Mouse (Mus musculus) testis, adult 2 months (tissue): ENCODE data around the gene Xylt1. TPM values are rescaled to one million over a fixed set of nuclear protein-coding genes. Genes with fewer than 3 reads are reported as not detected.

Source experiments
- H3K27ac ChIP-seq: fragments of 200-500 bp; 2 replicates; pipeline ENCODE4 v1.5.1; 2012; ENCODE audit warnings: low read depth, low read length; ENCODE audit not compliant: control insufficient read depth, insufficient read depth
- H3K27me3 ChIP-seq: fragments of 200-500 bp; 2 replicates; pipeline ENCODE4 v1.6.1; 2012; ENCODE audit warnings: mild to moderate bottlenecking, low read length, moderate library complexity; ENCODE audit not compliant: control insufficient read depth, insufficient read depth
- H3K36me3 ChIP-seq: fragments of 200-500 bp; 2 replicates; pipeline ENCODE4 v1.6.1; 2012; ENCODE audit warnings: mild to moderate bottlenecking, low read length; ENCODE audit not compliant: control insufficient read depth, insufficient read depth
- H3K4me1 ChIP-seq: fragments of 200-500 bp; 2 replicates; pipeline ENCODE4 v1.6.1; 2012; ENCODE audit warnings: low read length; ENCODE audit not compliant: control insufficient read depth, insufficient read depth
- H3K4me3 ChIP-seq: fragments of 200-500 bp; 2 replicates; pipeline ENCODE4 v1.5.1; 2012; ENCODE audit warnings: low read depth, mild to moderate bottlenecking, low read length, moderate library complexity, mixed read lengths; ENCODE audit not compliant: control insufficient read depth
- CTCF ChIP-seq: fragments of 200-500 bp; IDR thresholded peaks from 2 replicates; pipeline ENCODE4 v1.5.1; 2012; ENCODE audit warnings: low read depth, mild to moderate bottlenecking, inconsistent platforms, low read length, moderate library complexity; ENCODE audit not compliant: control insufficient read depth, insufficient read depth, insufficient replicate concordance
- POLR2A ChIP-seq: fragments of 200-500 bp; IDR thresholded peaks from 2 replicates; pipeline ENCODE4 v1.6.1; 2012; ENCODE audit warnings: low read depth, mild to moderate bottlenecking, inconsistent platforms, low read length, moderate library complexity; ENCODE audit not compliant: control insufficient read depth
- polyA plus RNA-seq: library from polyadenylated mRNA; depleted of rRNA; stranded (reverse); fragments of >200 nt; gene quantifications from 2 replicates; pipeline ENCODE4 v1.2.3, GENCODE M21; 2012

Gene Xylt1
- polyA plus RNA-seq, 1 experiment, result 0.79 TPM

DNA sequence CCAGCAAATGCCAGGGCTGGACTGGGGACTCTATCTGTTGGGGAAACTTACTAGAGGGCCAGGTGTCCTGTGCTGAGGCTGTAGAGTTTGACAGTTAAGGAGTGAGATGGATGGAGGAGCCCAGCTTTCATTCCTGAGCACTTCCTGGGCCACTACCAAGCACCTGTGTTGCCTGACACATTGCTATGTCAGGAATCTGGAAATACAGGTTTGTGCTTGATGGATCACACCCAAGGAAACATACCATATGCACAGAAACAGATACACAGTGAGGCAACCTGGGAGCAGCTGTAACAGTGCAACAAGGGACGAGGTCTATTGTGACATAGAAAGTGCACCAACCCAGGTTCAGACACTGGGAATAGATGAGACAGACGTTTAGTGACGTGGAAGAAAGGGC lies 125.0 kb downstream of the Xylt1 start:
- H3K4me1 ChIP-seq, result no peaks in the 10 kb centered on the region
- H3K36me3 ChIP-seq, result no peaks in the 10 kb centered on the region
- no peak overlapping the region for H3K4me3 ChIP-seq
- no peaks in the 10 kb centered on the region for H3K27me3 ChIP-seq
- TF ChIP-seq POLR2A (no peak), CTCF (no peak)
- no peak overlapping the region for H3K27ac ChIP-seq

DNA sequence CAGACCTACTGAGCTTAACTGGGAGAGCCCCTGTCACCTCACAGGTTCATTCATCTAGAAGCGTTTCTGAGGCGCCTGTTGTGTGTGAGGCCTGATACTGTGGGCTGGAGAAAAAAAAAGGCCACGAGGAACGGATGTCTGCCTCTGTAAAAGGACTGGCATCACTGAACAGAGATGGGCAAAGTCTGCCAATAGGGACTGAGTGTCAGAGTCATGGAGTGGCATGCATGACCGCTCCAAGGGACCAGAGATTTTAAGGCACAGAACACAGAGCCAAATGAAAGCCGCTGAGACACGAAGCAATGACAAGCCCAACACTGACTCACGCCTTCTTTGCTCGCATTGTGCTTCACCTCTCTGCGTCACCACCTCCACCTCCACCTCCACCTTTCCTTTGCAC lies 126.6 kb downstream of the Xylt1 start:
- H3K4me1 ChIP-seq, result no peaks in the 10 kb centered on the region
- H3K4me3 ChIP-seq, result no peak overlapping the region
- no peaks in the 10 kb centered on the region for H3K36me3 ChIP-seq
- no peak overlapping the region for H3K27ac ChIP-seq
- no peak for TF ChIP-seq POLR2A
- TF ChIP-seq CTCF, result no peak
- H3K27me3 ChIP-seq, result no peaks in the 10 kb centered on the region

DNA sequence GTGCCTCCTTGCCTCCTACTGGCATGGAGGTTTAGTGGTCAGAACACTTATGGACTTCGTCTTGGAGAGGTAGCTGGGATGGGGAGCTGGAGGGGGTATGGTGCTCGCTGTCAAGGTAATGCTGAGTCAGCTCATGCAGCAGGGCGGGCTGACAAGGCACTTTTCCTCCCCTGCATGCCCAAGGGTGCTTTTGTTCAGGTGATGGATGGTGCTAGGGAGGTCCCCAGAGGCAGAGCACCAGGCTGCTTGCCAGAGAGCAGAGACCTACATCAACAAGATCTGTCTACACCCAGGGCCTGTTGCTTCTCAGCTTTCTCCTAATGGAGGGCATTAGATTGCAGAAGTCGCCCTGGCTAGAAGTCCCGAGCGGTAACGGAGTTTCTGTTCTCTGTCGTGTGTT lies 127.3 kb downstream of the Xylt1 start:
- Histone ChIP-seq H3K4me3 (no peak overlapping the region), H3K27me3 (no peaks in the 10 kb centered on the region), H3K36me3 (no peaks in the 10 kb centered on the region), H3K4me1 (no peaks in the 10 kb centered on the region), H3K27ac (no peak overlapping the region)
- no peak for TF ChIP-seq CTCF
- TF ChIP-seq POLR2A, result no peak

DNA sequence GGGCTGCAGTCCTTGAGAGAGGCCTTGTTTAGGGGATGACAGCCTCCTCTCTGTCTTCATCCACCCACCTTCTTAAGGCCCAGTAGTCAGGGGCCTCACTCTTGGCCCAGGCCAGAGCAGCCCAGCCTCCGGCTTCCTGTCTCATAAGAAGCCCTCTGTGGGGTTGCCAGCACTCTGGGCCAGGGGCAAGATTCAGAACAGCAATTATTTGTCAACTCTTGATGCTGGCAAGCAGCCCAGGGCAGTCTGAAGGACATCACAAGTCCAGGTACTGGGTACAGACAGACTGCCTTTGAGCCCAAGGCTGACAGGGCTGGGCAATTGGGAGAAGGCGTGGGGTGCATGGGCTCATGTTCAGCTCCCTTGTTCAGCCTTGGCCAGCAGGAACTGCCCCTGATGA lies 129.3 kb downstream of the Xylt1 start:
- Histone ChIP-seq H3K4me1 (no peaks in the 10 kb centered on the region), H3K27me3 (no peaks in the 10 kb centered on the region), H3K27ac (no peak overlapping the region), H3K36me3 (no peaks in the 10 kb centered on the region), H3K4me3 (no peak overlapping the region)
- TF ChIP-seq POLR2A (no peak), CTCF (no peak)

DNA sequence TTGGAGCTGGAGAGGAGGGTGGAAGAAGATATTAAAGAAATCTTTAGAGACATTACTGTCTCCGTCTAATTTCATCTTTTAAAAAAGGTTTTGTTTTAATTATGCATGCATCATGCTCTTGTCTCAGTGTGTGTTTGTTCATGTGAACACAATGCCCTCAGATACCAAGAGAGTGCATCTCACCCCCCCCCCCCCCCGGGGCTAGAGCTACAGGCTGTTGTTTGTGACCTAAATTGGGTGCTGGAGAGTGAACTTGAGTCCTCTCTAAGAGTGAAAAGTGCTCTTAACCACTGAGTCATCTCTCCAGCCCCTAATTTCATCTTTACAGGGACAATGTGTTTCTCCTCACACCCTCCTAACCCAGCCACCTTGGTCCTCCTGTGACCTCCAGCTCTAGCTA lies 131.5 kb downstream of the Xylt1 start:
- H3K27ac ChIP-seq, result no peak overlapping the region
- no peaks in the 10 kb centered on the region for H3K36me3 ChIP-seq
- H3K4me3 ChIP-seq, result no peak overlapping the region
- TF ChIP-seq CTCF (no peak), POLR2A (no peak)
- H3K4me1 ChIP-seq, result no peaks in the 10 kb centered on the region
- H3K27me3 ChIP-seq, result no peaks in the 10 kb centered on the region

DNA sequence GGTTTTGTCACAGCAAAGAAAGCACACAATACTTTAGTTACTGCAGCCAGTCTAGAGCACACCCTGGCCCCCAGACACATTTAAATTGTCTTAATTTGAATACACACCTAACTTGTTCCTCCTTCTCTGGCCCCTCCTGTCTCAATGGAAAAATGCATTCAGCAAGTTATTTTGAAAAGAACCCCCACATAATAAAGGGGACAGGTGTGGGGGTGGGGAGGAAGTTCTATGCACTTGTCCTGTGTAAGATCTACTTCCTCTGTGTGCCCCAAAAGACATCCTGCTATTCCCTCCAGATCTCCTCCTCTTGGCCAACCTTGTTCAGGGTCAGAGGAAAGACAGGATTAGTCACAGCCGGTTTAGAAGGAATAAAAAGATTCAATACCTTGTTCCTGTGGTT lies 135.0 kb downstream of the Xylt1 start:
- H3K27ac ChIP-seq, result no peak overlapping the region
- H3K27me3 ChIP-seq, result no peaks in the 10 kb centered on the region
- H3K4me1 ChIP-seq, result no peaks in the 10 kb centered on the region
- H3K36me3 ChIP-seq, result no peaks in the 10 kb centered on the region
- H3K4me3 ChIP-seq, result no peak overlapping the region
- TF ChIP-seq POLR2A (no peak), CTCF (no peak)

DNA sequence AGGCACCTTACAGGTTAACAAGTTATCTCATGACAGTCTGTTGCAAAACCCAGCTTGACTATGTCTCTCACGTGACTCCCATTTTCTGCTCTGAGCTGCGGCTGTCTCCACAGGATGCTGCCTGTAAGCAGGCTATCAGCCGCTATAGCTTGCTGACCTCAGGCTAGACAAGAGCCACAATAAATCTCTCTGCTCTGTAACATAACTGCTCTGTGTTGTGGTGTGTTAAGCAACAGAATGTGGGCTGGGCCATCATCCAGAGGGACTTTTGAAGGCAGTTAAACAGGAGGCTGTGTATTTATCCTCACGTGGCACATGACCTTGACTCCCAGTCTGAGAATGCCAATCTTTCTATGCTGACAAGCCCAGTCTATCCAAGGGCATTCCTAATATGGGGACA lies 136.1 kb downstream of the Xylt1 start:
- Histone ChIP-seq H3K4me1 (no peaks in the 10 kb centered on the region), H3K27ac (no peak overlapping the region), H3K36me3 (no peaks in the 10 kb centered on the region), H3K4me3 (no peak overlapping the region), H3K27me3 (no peaks in the 10 kb centered on the region)
- TF ChIP-seq CTCF (no peak), POLR2A (no peak)

DNA sequence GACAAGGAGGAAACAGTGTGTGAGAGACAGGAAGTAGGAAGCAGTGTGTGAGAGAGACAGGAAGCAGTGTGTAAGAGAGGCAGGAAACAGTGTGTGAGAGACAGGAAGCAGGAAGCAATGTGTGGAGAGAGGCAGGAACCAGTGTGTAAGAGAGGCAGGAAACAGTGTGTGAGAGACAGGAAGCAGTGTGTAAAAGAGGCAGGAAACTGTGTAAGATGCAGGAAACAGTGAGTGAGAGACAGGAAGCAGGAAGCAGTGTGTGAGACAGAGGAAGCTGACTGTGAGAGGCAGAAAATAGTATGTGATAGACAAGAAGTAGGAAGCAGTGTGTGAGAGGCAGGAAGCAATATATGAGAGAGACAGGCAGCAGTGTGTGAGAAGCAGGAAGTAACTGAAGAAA lies 140.6 kb downstream of the Xylt1 start:
- no peak overlapping the region for H3K27ac ChIP-seq
- H3K36me3 ChIP-seq, result no peaks in the 10 kb centered on the region
- no peaks in the 10 kb centered on the region for H3K27me3 ChIP-seq
- H3K4me3 ChIP-seq, result no peak overlapping the region
- TF ChIP-seq CTCF (no peak), POLR2A (no peak)
- peaks cover 2% of the 10 kb centered on the region; the same call in 1 of the 2 replicates for H3K4me1 ChIP-seq
